Mouse (Mus musculus) B cell, adult 62 days (primary cell): ENCODE results near the gene Vax2. TPM values are rescaled to one million over a fixed set of nuclear protein-coding genes. Genes with fewer than 3 reads are reported as not detected.

Experiments used
- total RNA-seq: library from RNA; stranded (reverse); gene quantifications from 4 replicates; pipeline ENCODE4 v1.2.4, GENCODE M21; 2023

Vax2 gene
- total RNA-seq, result not detected in 4 replicates

GRCm38 (mm10) chr6:83711067-83711675, at the start of gene Vax2:
TSS of gene Vax2 (plus strand) at chr6:83711264.

GRCm38 (mm10) chr6:83677757-83678156, 33.3 kb upstream of the Vax2 start, which contains the start of gene Cd207:
TSS of gene Cd207 (minus strand) at chr6:83677857.

GRCm38 (mm10) chr6:83742761-83743160, 31.7 kb downstream of the Vax2 start, which contains the start of gene Atp6v1b1:
TSS of gene Atp6v1b1 (plus strand) at chr6:83742990.

GRCm38 (mm10) chr6:83762344-83762743, 51.3 kb downstream of the Vax2 start, which contains the start of gene Ankrd53:
TSS of gene Ankrd53 (plus strand) at chr6:83762644.

GRCm38 (mm10) chr6:83775638-83776293, 64.7 kb downstream of the Vax2 start, which contains the start of gene Tex261:
TSS of gene Tex261 (minus strand) at chr6:83775813.

Other genes starting within 250 kb of the Vax2 start
- gene Dguok, start 204.3 kb upstream of the Vax2 start, total RNA-seq, result 48.3 to 57.5 TPM (median 53.9 TPM) in 4 replicates
- not detected in 4 replicates for gene Actg2, start 175.0 kb upstream of the Vax2 start, total RNA-seq
- 15.3 to 17.4 TPM (median 16.3 TPM) in 4 replicates for gene Stambp, start 138.5 kb upstream of the Vax2 start, total RNA-seq
- not detected in 4 replicates for gene Clec4f, start 55.1 kb upstream of the Vax2 start, total RNA-seq
- gene Cd207, start 33.4 kb upstream of the Vax2 start, total RNA-seq, result 0.39 TPM in 1 of 4 replicates, not detected in the others
- not detected in 4 replicates for gene Atp6v1b1, start 31.7 kb downstream of the Vax2 start, total RNA-seq
- gene Ankrd53, start 51.4 kb downstream of the Vax2 start, total RNA-seq, result not detected in 4 replicates
- gene Tex261, start 64.5 kb downstream of the Vax2 start, total RNA-seq, result 33.4 to 51.1 TPM (median 45.6 TPM) in 4 replicates
- 15.9 to 22.8 TPM (median 19.2 TPM) in 4 replicates for gene Nagk, start 83.7 kb downstream of the Vax2 start, total RNA-seq
- 36.5 to 55.6 TPM (median 45.9 TPM) in 4 replicates for gene Paip2b, start 120.5 kb downstream of the Vax2 start, total RNA-seq
- 155 to 171 TPM (median 156 TPM) in 4 replicates for gene Zfp638, start 155.8 kb downstream of the Vax2 start, total RNA-seq